Mouse (Mus musculus) thymus, postnatal 10 days (tissue): ENCODE results near the gene Aldh8a1.

ENCODE experiments used
- DNase-seq, 2 experiments: peaks; one replicate each; pipeline ENCODE4 v3.0.0; 2021; ENCODE audit warnings: low spot score in 2 of 2

Gene Aldh8a1

GRCm38 (mm10) chr10:21376682-21377473, at the start of gene Aldh8a1:
Gene Aldh8a1 (plus strand): TSS chr10:21377291.
- no peak for DNase-seq

GRCm38 (mm10) chr10:21327605-21328135, 49.4 kb upstream of the Aldh8a1 start:
- DNase-seq: no peak

GRCm38 (mm10) chr10:21334349-21335105, 42.6 kb upstream of the Aldh8a1 start:
- no peak for DNase-seq

DNA sequence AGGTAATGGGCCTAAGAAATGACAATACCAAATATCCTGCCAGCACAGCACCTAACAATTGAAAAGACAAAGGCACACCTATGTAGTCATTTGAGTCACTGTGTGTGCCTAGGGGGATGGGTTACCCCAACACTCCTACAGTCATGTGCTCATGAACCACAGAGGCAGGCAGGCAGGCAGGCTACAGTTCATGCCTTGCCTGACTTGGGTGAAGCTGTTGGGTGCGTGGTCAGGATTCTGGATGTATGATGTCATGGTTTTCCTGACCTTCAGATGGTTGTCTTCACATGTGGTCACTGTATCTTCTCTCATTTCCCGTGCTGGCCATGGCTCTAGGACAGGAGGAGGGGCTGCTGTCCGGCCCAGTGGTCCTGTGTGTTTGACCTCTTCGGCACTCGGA, 41.6 kb upstream of the Aldh8a1 start:
- DNase-seq: no peak

DNA sequence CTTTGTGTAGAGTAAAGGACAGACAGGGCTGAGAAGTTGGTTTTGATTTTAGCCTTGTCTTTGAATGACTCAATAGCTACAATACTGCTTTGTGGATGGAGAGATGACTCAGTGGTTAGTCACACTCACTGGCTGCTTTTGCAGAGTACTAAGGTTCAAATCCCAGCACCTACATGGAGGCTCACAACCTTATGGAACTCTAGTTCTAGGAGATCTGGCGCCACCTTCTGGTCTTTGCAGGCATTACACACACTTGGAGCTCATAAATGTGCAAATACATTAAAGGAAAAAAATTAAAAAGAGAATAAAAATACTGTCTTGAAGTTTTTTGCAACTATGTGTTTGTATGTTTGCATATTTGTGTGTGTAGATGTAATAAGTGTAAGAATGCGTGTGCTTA, 39.9 kb upstream of the Aldh8a1 start:
- DNase-seq: peak; percentile 42 to 69

GRCm38 (mm10) chr10:21341706-21342105, 35.4 kb upstream of the Aldh8a1 start:
- no peak for DNase-seq

GRCm38 (mm10) chr10:21342331-21343005, 34.6 kb upstream of the Aldh8a1 start:
- no peak for DNase-seq

GRCm38 (mm10) chr10:21347332-21347731, 29.8 kb upstream of the Aldh8a1 start:
- no peak for DNase-seq

DNA sequence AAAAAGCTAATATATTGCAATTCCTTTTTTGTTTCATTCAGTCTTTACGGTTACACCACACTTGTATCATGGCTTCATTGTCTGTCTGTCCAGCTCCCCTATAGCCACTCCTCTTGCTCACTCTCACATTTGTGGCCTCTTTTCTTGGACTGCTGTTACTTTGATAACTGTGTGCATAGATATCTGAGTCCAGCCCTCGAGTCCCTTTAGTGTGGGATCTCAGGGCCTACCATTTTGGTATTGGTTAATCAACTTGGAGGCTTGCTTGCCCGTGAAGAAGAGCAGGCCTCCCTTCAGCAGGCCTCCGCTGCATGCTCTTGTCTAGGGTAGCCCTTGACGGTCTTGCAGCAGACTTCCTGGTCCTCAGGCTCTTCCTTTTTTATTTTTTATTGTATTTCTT, 27.6 kb upstream of the Aldh8a1 start:
- no peak for DNase-seq

DNA sequence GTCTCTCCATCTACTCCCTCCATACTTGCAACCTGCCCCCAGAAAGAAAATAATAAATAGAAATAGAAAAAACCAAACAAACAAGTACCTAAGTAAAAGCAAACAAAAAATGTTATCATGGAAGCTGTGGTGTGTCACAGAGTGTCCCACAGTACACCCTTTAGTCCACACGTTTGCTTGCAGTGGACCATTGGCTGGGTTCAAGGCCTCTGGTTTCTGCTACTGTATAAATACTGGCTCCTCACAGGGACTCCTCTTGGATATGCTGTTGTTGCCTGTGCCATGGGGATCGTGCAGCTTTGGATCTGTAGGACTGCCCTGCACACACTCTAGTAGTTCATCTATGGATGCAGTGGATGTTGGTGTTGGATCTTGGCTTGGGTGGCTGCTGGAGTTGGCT, 27.1 kb upstream of the Aldh8a1 start:
- no peak for DNase-seq

- DNase-seq: no peak
These were observed 26.3 kb upstream of the Aldh8a1 start for GRCm38 (mm10) chr10:21350531-21351515.

- DNase-seq: no peak
These were observed 25.3 kb upstream of the Aldh8a1 start for GRCm38 (mm10) chr10:21351766-21352165.

DNA sequence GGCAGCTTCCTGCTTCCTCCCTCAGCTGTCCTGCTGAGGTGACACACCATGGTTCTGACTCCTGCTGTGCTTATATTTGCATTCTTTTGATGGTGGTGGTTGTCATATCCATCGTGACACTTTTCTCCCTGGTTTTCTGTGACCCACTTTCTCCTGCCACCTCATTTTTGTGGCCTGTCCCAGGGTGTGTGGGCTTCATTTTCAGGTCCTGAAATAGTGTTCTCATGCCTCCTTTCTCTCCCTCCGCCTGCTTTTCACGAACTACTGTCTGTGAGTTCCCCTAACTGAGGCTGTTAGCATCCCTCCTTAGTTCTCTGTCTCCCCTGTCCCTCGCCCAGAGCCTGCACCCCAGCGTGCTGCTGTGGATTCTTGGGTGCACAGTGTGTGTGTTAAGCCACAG, 23.2 kb upstream of the Aldh8a1 start:
- DNase-seq: no peak

GRCm38 (mm10) chr10:21354506-21354905, 22.6 kb upstream of the Aldh8a1 start:
- no peak for DNase-seq

- DNase-seq: no peak
These were observed 19.1 kb upstream of the Aldh8a1 start for GRCm38 (mm10) chr10:21357986-21358385.

DNA sequence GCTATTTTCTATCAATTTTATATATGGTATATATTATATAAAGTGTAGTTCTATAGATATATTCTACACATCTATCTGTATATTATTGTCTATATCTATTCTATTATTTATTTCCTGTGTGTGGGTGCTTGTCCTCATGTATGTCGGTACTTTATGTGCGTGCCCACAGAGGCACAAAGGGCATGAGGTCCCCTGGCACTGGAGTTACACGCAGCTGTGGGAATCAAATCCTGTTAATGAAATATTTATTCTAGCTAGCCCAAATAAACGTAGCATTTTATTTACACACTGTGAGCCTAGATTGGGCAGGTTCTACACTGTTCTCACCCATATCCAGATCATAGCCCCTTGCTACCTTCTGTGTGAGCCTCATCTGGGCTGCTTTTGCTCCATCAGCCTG, 18.0 kb upstream of the Aldh8a1 start:
- DNase-seq: no peak

DNA sequence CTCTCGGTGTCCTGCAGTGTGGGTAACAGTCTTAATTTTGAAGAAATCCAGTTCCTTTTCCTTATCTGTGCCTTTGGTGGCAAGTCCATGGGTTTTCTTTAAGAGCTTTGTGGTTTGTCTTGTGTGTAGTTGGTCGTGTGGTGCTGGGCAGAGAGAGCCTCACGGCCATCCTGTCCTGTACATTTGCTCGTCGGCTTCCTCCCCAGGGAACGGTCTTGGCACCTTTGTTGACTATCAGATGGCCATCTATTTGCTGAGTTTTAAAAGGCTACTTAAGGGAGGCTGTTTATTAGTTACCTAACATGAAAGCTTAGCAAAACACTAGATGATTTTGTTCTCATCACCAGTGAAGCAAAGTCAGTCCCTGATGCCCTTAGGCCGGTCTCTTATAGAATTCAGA, 15.2 kb upstream of the Aldh8a1 start:
- no peak for DNase-seq

- no peak for DNase-seq
These were observed 13.8 kb upstream of the Aldh8a1 start for GRCm38 (mm10) chr10:21363297-21363696.

GRCm38 (mm10) chr10:21364946-21365345, 12.1 kb upstream of the Aldh8a1 start:
- no peak for DNase-seq

- no peak for DNase-seq
These were observed 11.2 kb upstream of the Aldh8a1 start for GRCm38 (mm10) chr10:21365897-21366296.

- no peak for DNase-seq
These were observed 10.6 kb upstream of the Aldh8a1 start for GRCm38 (mm10) chr10:21366471-21366870.
